Mouse (Mus musculus): ENCODE results near the gene Flt3.

GRCm38 (mm10) chr5:147351931-147352330 is 48.4 kb downstream of the Flt3 start:
- TF ChIP-seq NRF1 (IDR thresholded peaks at IDR 0.05; ENCODE audit: insufficient read depth, low read depth, low read length, poor library complexity, severe bottlenecking) (no peak), TAL1 (IDR thresholded peaks at IDR 0.05; ENCODE audit: low read length) (no peak), CTCF (IDR thresholded peaks at IDR 0.05 in 2 of 3, conservative IDR thresholded peaks at IDR 0.05 in 1 of 3; ENCODE audit: control insufficient read depth in 1 of 3, insufficient read depth in 1 of 3, low read depth in 2 of 3, low read length in 3 of 3, poor library complexity in 1 of 3, severe bottlenecking in 1 of 3) (no peak), POLR2A (IDR thresholded peaks at IDR 0.05; ENCODE audit: control insufficient read depth in 1 of 2, insufficient read depth in 1 of 2, low read depth in 1 of 2, low read length in 2 of 2, poor library complexity in 1 of 2) (no peak)

All from MEL (cell line).